Mouse (Mus musculus) MN1 (cell line): Measurements from ENCODE around the gene Aplnr.

Experiments used
- DNase-seq: peaks from one replicate; pipeline ENCODE4 v3.0.0-alpha.2; 2016; ENCODE audit warnings: low spot score

The Aplnr gene

GRCm38 (mm10) chr2:85187582-85188151, 51.6 kb downstream of the Aplnr start:
- DNase-seq = no peak
